Mouse (Mus musculus) colon, adult 2 months (tissue): ENCODE data around the gene A4galt. TPM values are rescaled to one million over a fixed set of nuclear protein-coding genes. Genes with fewer than 3 reads are reported as not detected.

Experiments used
- polyA plus RNA-seq: library from polyadenylated mRNA; depleted of rRNA; stranded (reverse); fragments of >200 nt; gene quantifications from 2 replicates; pipeline ENCODE4 v1.2.3, GENCODE M21; 2012; rRNA removed

A4galt gene
- 43.6 and 57.2 TPM in 2 replicates for polyA plus RNA-seq

DNA sequence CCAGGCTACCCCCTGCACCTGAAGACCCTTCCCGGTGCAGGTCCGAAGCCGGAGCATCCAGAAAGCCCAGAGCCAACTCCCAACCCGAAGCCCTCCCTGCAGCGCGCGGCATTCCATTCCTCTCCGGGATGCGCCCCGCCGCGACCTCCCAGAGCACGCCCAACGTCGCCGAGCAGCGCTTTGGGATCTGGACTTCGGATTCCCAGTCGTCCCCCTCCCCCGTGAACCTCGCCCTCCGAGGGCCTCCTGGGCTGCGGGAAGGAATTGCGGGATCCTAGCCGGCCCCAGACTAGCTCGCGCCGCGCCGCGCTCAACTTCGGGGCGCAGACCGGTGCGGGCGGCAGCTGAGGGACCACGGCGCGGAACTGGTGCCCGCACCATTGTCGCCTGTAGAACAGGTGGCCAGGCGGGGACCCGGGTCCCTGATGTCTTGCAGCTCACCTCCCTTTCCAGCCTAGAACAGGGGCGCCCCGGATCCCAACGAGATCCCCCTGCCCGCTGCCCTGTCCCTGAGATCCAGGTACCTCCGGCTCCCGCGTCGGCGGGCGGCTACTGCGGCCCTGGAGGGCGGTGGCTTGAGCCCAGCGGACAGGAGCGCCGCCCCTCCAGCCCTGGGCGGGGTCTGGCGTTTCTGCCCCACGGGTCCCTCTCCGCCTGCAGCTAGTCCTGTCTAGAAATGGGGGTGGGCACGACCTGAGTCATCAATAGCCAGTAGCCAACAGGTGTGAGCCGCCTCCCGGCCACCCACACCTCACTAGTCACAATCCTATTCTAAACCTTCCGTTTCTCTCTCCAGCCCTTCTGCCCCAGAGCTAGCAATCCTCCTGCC is at the start of gene A4galt:
TSS of gene A4galt (minus strand) at position 599 of the 829 bp plus-strand sequence.

Other genes with a start within 250 kb of the A4galt start
- gene Nfam1, start 218.5 kb downstream of the A4galt start, polyA plus RNA-seq = 1.8 and 2.3 TPM in 2 replicates
- gene Serhl, start 162.3 kb downstream of the A4galt start, polyA plus RNA-seq = 145 and 187 TPM in 2 replicates
- gene Rrp7a, start 129.0 kb downstream of the A4galt start, polyA plus RNA-seq = 109 and 116 TPM in 2 replicates
- gene Poldip3, start 102.4 kb downstream of the A4galt start, polyA plus RNA-seq = 48.7 and 53.0 TPM in 2 replicates
- 158 and 174 TPM in 2 replicates for gene Cyb5r3, start 79.2 kb downstream of the A4galt start, polyA plus RNA-seq
- gene Arfgap3, start 98.5 kb upstream of the A4galt start, polyA plus RNA-seq = 69.5 and 82.3 TPM in 2 replicates
- 71.5 and 72.2 TPM in 2 replicates for gene Pacsin2, start 212.8 kb upstream of the A4galt start, polyA plus RNA-seq